Mouse (Mus musculus): ENCODE measurements around the gene Epb41. TPM values are rescaled to one million over a fixed set of nuclear protein-coding genes. Genes with fewer than 3 reads are reported as not detected.

Gene Epb41
- polyA plus RNA-seq, 1 experiment from 2014 or later: 42.3 TPM

DNA sequence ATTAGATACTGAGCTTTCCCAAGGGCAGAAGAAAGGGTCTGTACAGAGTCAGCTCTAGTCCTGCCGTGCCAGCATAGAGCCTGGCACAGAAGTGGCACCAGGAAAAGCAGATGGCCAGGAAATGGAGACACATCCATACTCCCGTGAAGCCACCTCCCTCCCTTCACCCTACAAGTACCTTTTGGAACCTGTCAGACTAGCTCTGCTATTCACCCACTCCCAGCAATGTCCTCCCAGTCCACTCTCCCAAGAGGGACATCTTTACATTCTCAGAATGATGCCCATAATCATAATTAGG is 7.2 kb downstream of the Epb41 start:
- ATAC-seq (replicated peaks; ENCODE audit: low FRiP score, low read depth): no peak
- 64% methylated on average over 2 of the region's 2 CpGs for WGBS
- no peaks in the 10 kb centered on the region for H3K36me3 ChIP-seq (ENCODE audit: insufficient read depth, low read length)

DNA sequence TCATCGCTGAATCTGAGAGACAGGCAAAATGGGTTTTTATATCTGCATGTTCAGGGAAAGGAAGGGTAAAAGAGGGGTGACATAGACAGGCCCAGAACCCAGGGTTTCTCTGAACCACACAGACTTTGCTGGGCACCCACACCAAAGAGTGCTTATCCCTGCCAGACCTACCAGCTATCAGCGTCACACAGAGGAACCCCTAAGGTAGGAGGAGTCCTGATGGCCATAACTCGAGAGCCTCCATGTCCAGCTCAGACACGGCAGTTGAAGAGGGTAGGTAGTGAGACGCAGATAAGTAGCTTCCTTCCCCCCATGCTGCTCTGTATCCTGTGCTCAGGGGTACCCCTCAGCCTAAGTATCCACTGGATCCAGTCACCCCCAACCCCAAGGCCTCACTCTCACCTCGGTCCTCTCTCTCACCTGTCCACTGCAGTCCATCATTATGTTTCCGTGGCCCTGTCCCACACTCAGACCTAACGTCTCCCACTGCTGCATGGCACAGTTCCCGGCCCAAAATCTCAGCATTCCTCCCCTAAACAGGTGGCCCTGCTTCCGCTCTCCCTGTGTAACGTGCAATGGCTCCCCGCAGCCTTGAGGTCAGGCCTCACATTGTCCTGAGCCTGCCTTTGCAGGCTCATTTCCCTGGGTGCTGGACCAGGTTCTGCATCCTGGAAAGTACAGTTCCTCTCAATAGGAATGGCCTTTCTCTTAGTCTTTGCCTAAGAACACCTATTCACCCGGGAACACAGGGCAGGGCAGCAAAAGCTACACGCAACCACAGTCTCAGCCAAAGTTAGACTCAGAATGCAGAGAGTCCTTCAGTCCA is 7.8 kb downstream of the Epb41 start:
- H3K27me3 ChIP-seq (ENCODE audit: insufficient read depth, low read length): no peaks in the 10 kb centered on the region
- no peak for TF ChIP-seq CTCF (IDR thresholded peaks at IDR 0.05; ENCODE audit: low read depth)
- peak overlapping the region; percentile 66; the same call in 1 of the 2 replicates for H3K27ac ChIP-seq
- WGBS: 87% methylated on average over 14 of the region's 14 CpGs
- H3K9ac ChIP-seq (ENCODE audit: low read depth, low read length): no peak overlapping the region
- DNase-seq (ENCODE audit: low spot score) (no peak), ATAC-seq (replicated peaks; ENCODE audit: low FRiP score, low read depth) (no peak)
- H3K9me3 ChIP-seq (replicated peaks; ENCODE audit: low read length): no peaks in the 10 kb centered on the region
- H3K4me2 ChIP-seq (ENCODE audit: low read length): no peak overlapping the region
- no peaks in the 10 kb centered on the region for H3K36me3 ChIP-seq (ENCODE audit: insufficient read depth, low read length)
- H3K4me1 ChIP-seq (replicated peaks; ENCODE audit: insufficient read depth, low read length): peaks cover 12% of the 10 kb centered on the region
- H3K4me3 ChIP-seq (replicated peaks; ENCODE audit: low read depth, low read length): no peak overlapping the region

More for the DNA sequence above, 7.2 kb downstream of the Epb41 start:
- Histone ChIP-seq H3K4me1 (replicated peaks; ENCODE audit: insufficient read depth, low read length) (peaks cover 11% of the 10 kb centered on the region), H3K27me3 (ENCODE audit: insufficient read depth, low read length) (no peaks in the 10 kb centered on the region), H3K4me3 (replicated peaks; ENCODE audit: low read depth, low read length) (no peak overlapping the region), H3K4me2 (ENCODE audit: low read length) (no peak overlapping the region), H3K27ac (no peak overlapping the region), H3K9me3 (replicated peaks; ENCODE audit: low read length) (no peaks in the 10 kb centered on the region), H3K9ac (ENCODE audit: low read depth, low read length) (no peak overlapping the region)
- no peak for TF ChIP-seq CTCF (IDR thresholded peaks at IDR 0.05; ENCODE audit: low read depth)
- DNase-seq (ENCODE audit: low spot score): no peak

- Histone ChIP-seq H3K4me3 (replicated peaks; ENCODE audit: low read depth, low read length) (no peak overlapping the region), H3K4me2 (ENCODE audit: low read length) (no peak overlapping the region), H3K9ac (ENCODE audit: low read depth, low read length) (no peak overlapping the region), H3K4me1 (replicated peaks; ENCODE audit: insufficient read depth, low read length) (peaks cover 14% of the 10 kb centered on the region), H3K27ac (peak overlapping the region; percentile 66), H3K36me3 (ENCODE audit: insufficient read depth, low read length) (no peaks in the 10 kb centered on the region), H3K27me3 (ENCODE audit: insufficient read depth, low read length) (no peaks in the 10 kb centered on the region), H3K9me3 (replicated peaks; ENCODE audit: low read length) (no peaks in the 10 kb centered on the region)
- ATAC-seq (replicated peaks; ENCODE audit: low FRiP score, low read depth): no peak; the same call in 1 of the 2 replicates
- WGBS: 40% methylated on average over 10 of the region's 10 CpGs
- DNase-seq (ENCODE audit: low spot score): no peak
- no peak for TF ChIP-seq CTCF (IDR thresholded peaks at IDR 0.05; ENCODE audit: low read depth)
Measured at GRCm38 (mm10) chr4:132066101-132066773, 8.9 kb downstream of the Epb41 start.

DNA sequence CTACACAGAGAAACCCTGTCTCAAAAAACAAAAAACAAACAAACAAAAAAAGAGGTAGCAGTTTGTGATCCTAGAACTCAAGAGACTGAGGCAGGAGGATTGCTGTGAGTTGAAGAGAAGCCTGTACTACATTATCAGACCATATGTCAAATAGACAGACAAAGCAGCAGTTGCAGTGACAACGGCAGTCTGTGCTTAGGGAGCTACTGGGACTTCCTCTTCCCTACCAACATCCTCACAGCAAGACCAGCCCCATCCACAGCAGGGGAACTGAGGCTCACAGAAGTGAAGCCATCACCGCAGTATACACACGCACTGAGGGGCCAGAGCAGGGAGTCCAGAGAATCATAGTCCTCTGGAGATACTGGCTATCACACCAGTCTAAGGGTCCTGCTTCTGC is 9.5 kb downstream of the Epb41 start:
- ATAC-seq (replicated peaks; ENCODE audit: low FRiP score, low read depth) (no peak), DNase-seq (ENCODE audit: low spot score) (no peak)
- Histone ChIP-seq H3K9me3 (replicated peaks; ENCODE audit: low read length) (no peaks in the 10 kb centered on the region), H3K9ac (ENCODE audit: low read depth, low read length) (no peak overlapping the region), H3K4me1 (replicated peaks; ENCODE audit: insufficient read depth, low read length) (peaks cover 14% of the 10 kb centered on the region), H3K27me3 (ENCODE audit: insufficient read depth, low read length) (no peaks in the 10 kb centered on the region), H3K4me3 (replicated peaks; ENCODE audit: low read depth, low read length) (no peak overlapping the region), H3K36me3 (ENCODE audit: insufficient read depth, low read length) (no peaks in the 10 kb centered on the region), H3K4me2 (ENCODE audit: low read length) (no peak overlapping the region), H3K27ac (peak overlapping the region; percentile 66; the same call in 1 of the 2 replicates)
- TF ChIP-seq CTCF (IDR thresholded peaks at IDR 0.05; ENCODE audit: low read depth): no peak
- 52% methylated on average over 3 of the region's 3 CpGs for WGBS

- DNase-seq (ENCODE audit: low spot score) (no peak), ATAC-seq (replicated peaks; ENCODE audit: low FRiP score, low read depth) (no peak)
- Histone ChIP-seq H3K36me3 (ENCODE audit: insufficient read depth, low read length) (no peaks in the 10 kb centered on the region), H3K27ac (no peak overlapping the region), H3K9ac (ENCODE audit: low read depth, low read length) (no peak overlapping the region), H3K4me2 (ENCODE audit: low read length) (no peak overlapping the region), H3K4me1 (replicated peaks; ENCODE audit: insufficient read depth, low read length) (peaks cover 14% of the 10 kb centered on the region), H3K27me3 (ENCODE audit: insufficient read depth, low read length) (no peaks in the 10 kb centered on the region), H3K9me3 (replicated peaks; ENCODE audit: low read length) (no peaks in the 10 kb centered on the region), H3K4me3 (replicated peaks; ENCODE audit: low read depth, low read length) (no peak overlapping the region)
- 77% methylated on average over 5 of the region's 5 CpGs for WGBS
- no peak for TF ChIP-seq CTCF (IDR thresholded peaks at IDR 0.05; ENCODE audit: low read depth)
Measured at GRCm38 (mm10) chr4:132064550-132064949, 10.6 kb downstream of the Epb41 start.

GRCm38 (mm10) chr4:132062934-132063884 is 11.9 kb downstream of the Epb41 start:
- Histone ChIP-seq H3K27ac (no peak overlapping the region), H3K4me2 (ENCODE audit: low read length) (no peak overlapping the region), H3K36me3 (ENCODE audit: insufficient read depth, low read length) (no peaks in the 10 kb centered on the region), H3K9me3 (replicated peaks; ENCODE audit: low read length) (no peaks in the 10 kb centered on the region), H3K4me1 (replicated peaks; ENCODE audit: insufficient read depth, low read length) (peaks cover 14% of the 10 kb centered on the region), H3K9ac (ENCODE audit: low read depth, low read length) (no peak overlapping the region), H3K4me3 (replicated peaks; ENCODE audit: low read depth, low read length) (no peak overlapping the region), H3K27me3 (ENCODE audit: insufficient read depth, low read length) (no peaks in the 10 kb centered on the region)
- DNase-seq (ENCODE audit: low spot score) (no peak), ATAC-seq (replicated peaks; ENCODE audit: low FRiP score, low read depth) (no peak; the same call in 1 of the 2 replicates)
- WGBS: 68% methylated on average over 17 of the region's 17 CpGs
- no peak for TF ChIP-seq CTCF (IDR thresholded peaks at IDR 0.05; ENCODE audit: low read depth)
